Mouse (Mus musculus) liver, postnatal 0 days (tissue): ENCODE data around the gene Slc15a1. TPM values are rescaled to one million over a fixed set of nuclear protein-coding genes. Genes with fewer than 3 reads are reported as not detected.

Experiments
- ATAC-seq: fragments of 200-750 bp; cut with Nextera tagmentation; 2 replicates; pipeline ENCODE4 v1.8.0; 2017; ENCODE audit warnings: mild to moderate bottlenecking, moderate library complexity
- DNase-seq: peaks from one replicate; pipeline ENCODE4 v3.0.0-alpha.2; 2016
- H3K27ac ChIP-seq: fragments of 300-500 bp; sonication (generic); 2 replicates; pipeline ENCODE4 v1.5.1; 2014; ENCODE audit warnings: antibody characterized with exemption, moderate library complexity, mild to moderate bottlenecking, low read depth
- H3K27me3 ChIP-seq: fragments of 300-500 bp; sonication (generic); 2 replicates; pipeline ENCODE4 v1.6.1; 2014; ENCODE audit warnings: low read length, control low read depth, mixed read lengths; ENCODE audit not compliant: insufficient read depth
- H3K36me3 ChIP-seq: fragments of 300-500 bp; sonication (generic); replicated peaks from 2 replicates; pipeline ENCODE4 v1.6.1; 2014; ENCODE audit warnings: mild to moderate bottlenecking, control low read depth, low read length, moderate library complexity, mixed read lengths; ENCODE audit not compliant: insufficient read depth
- H3K4me1 ChIP-seq: fragments of 300-500 bp; sonication (generic); 2 replicates; pipeline ENCODE4 v1.6.1; 2014; ENCODE audit warnings: antibody characterized with exemption, mild to moderate bottlenecking, control low read depth; ENCODE audit not compliant: insufficient read depth
- H3K4me2 ChIP-seq: fragments of 300-500 bp; sonication (generic); 2 replicates; pipeline ENCODE4 v1.6.1; 2014; ENCODE audit warnings: low read depth, mild to moderate bottlenecking, low read length, moderate library complexity, mixed read lengths
- H3K4me3 ChIP-seq: fragments of 300-500 bp; sonication (generic); 2 replicates; pipeline ENCODE4 v1.5.1; 2014; ENCODE audit warnings: low read depth, low read length
- H3K9ac ChIP-seq: fragments of 300-500 bp; sonication (generic); replicated peaks from 2 replicates; pipeline ENCODE4 v1.6.1; 2014; ENCODE audit warnings: mild to moderate bottlenecking, moderate library complexity
- H3K9me3 ChIP-seq: fragments of 300-500 bp; sonication (generic); 2 replicates; pipeline ENCODE4 v1.6.1; 2016; ENCODE audit warnings: mild to moderate bottlenecking, control low read depth, low read length, mixed read lengths
- CTCF ChIP-seq: sonication (generic); IDR thresholded peaks from 2 replicates; pipeline ENCODE4 v1.5.1; 2016; ENCODE audit warnings: antibody characterized with exemption, low read depth
- EP300 ChIP-seq: IDR thresholded peaks from 2 replicates; pipeline ENCODE4 v1.6.1; 2016; ENCODE audit warnings: antibody characterized with exemption, low read depth, mild to moderate bottlenecking
- WGBS: fragments of 180-500 bp; shearing (Covaris S2); extraction: QIAGEN DNeasy Blood & Tissue Kit; methylation state at CpG from one replicate; pipeline ENCODE4 v1.1.7; 2014; ENCODE audit not compliant: insufficient replicate concordance; 5-methylcytosine and 5-hydroxymethylcytosine counted together
- polyA plus RNA-seq: library from polyadenylated mRNA; unstranded; fragments of >200 nt; fragmentation: Nextera tagmentation; extraction: Ambion mirVana; gene quantifications from 2 replicates; pipeline ENCODE4 v1.2.1, GENCODE M21; 2015

Gene Slc15a1
- not detected in 2 replicates for polyA plus RNA-seq

GRCm38 (mm10) chr14:121504781-121505484 lies at the start of gene Slc15a1:
TSS of gene Slc15a1 (minus strand) at chr14:121505252.
- DNase-seq = peak; percentile 21
- Histone ChIP-seq H3K4me1 (peaks cover 4% of the 10 kb centered on the region; the same call in 1 of the 2 replicates), H3K9me3 (no peaks in the 10 kb centered on the region), H3K4me3 (no peak within 1 kb of the TSS), H3K9ac (no peak within 1 kb of the TSS), H3K27me3 (peaks cover 16% of the 10 kb centered on the region), H3K36me3 (no peaks in the 10 kb centered on the region), H3K4me2 (peak within 1 kb of the TSS; percentile 57), H3K27ac (no peak within 1 kb of the TSS)
- WGBS = 13% methylated on average over 33 of the region's 33 CpGs
- TF ChIP-seq EP300 (no peak), CTCF (no peak)
- ATAC-seq = no peak

GRCm38 (mm10) chr14:121553785-121554184 lies 48.7 kb upstream of the Slc15a1 start:
- H3K9ac ChIP-seq = no peak overlapping the region
- TF ChIP-seq EP300 (no peak), CTCF (no peak)
- DNase-seq (no peak), ATAC-seq (no peak)
- H3K4me3 ChIP-seq = no peak overlapping the region
- no peak overlapping the region for H3K27ac ChIP-seq
- H3K27me3 ChIP-seq = no peaks in the 10 kb centered on the region
- H3K9me3 ChIP-seq = no peaks in the 10 kb centered on the region
- no peaks in the 10 kb centered on the region for H3K4me1 ChIP-seq
- no peak overlapping the region for H3K4me2 ChIP-seq
- 0 out of 2 replicates have a peak, but pooled peaks cover 4% of the 10 kb centered on the region for H3K36me3 ChIP-seq

- TF ChIP-seq EP300 (no peak), CTCF (no peak)
- ATAC-seq = no peak
- WGBS = 64% methylated on average over 5 of the region's 5 CpGs
- Histone ChIP-seq H3K9ac (no peak overlapping the region), H3K27me3 (no peaks in the 10 kb centered on the region), H3K9me3 (no peaks in the 10 kb centered on the region), H3K4me3 (no peak overlapping the region), H3K4me1 (no peaks in the 10 kb centered on the region), H3K27ac (no peak overlapping the region), H3K36me3 (0 out of 2 replicates have a peak, but pooled peaks cover 4% of the 10 kb centered on the region), H3K4me2 (no peak overlapping the region)
- no peak for DNase-seq
Observed at GRCm38 (mm10) chr14:121552586-121552985, 47.5 kb upstream of the Slc15a1 start.

- no peaks in the 10 kb centered on the region for H3K9me3 ChIP-seq
- H3K36me3 ChIP-seq = 0 out of 2 replicates have a peak, but pooled peaks cover 3% of the 10 kb centered on the region
- ATAC-seq (no peak), DNase-seq (no peak)
- TF ChIP-seq EP300 = no peak
- TF ChIP-seq CTCF = no peak
- no peak overlapping the region for H3K9ac ChIP-seq
- peaks cover 6% of the 10 kb centered on the region; the same call in 1 of the 2 replicates for H3K4me1 ChIP-seq
- H3K4me3 ChIP-seq = no peak overlapping the region
- H3K27ac ChIP-seq = no peak overlapping the region
- H3K27me3 ChIP-seq = no peaks in the 10 kb centered on the region
- no peak overlapping the region for H3K4me2 ChIP-seq
- 64% methylated on average over 6 of the region's 6 CpGs for WGBS
Observed at GRCm38 (mm10) chr14:121549834-121550233, 44.8 kb upstream of the Slc15a1 start.

- H3K9ac ChIP-seq = no peak overlapping the region
- no peak overlapping the region for H3K4me2 ChIP-seq
- H3K36me3 ChIP-seq = no peaks in the 10 kb centered on the region; the same call in 1 of the 2 replicates
- H3K9me3 ChIP-seq = no peaks in the 10 kb centered on the region
- WGBS = 61% methylated on average over 7 of the region's 7 CpGs
- no peaks in the 10 kb centered on the region for H3K27me3 ChIP-seq
- H3K4me3 ChIP-seq = no peak overlapping the region
- peaks cover 6% of the 10 kb centered on the region; the same call in 1 of the 2 replicates for H3K4me1 ChIP-seq
- ATAC-seq (no peak), DNase-seq (no peak)
- no peak overlapping the region for H3K27ac ChIP-seq
- TF ChIP-seq EP300 = no peak
- TF ChIP-seq CTCF = no peak
Observed at GRCm38 (mm10) chr14:121547745-121548144, 42.7 kb upstream of the Slc15a1 start.

- no peak for TF ChIP-seq EP300
- no peak for TF ChIP-seq CTCF
- Histone ChIP-seq H3K9me3 (no peaks in the 10 kb centered on the region), H3K4me1 (peaks cover 6% of the 10 kb centered on the region; the same call in 1 of the 2 replicates), H3K36me3 (no peaks in the 10 kb centered on the region; the same call in 1 of the 2 replicates), H3K27me3 (no peaks in the 10 kb centered on the region), H3K27ac (no peak overlapping the region), H3K9ac (no peak overlapping the region), H3K4me3 (no peak overlapping the region), H3K4me2 (no peak overlapping the region)
- ATAC-seq (peak; percentile 76), DNase-seq (no peak)
- WGBS = 67% methylated on average over 5 of the region's 5 CpGs
Observed at GRCm38 (mm10) chr14:121546621-121547020, 41.6 kb upstream of the Slc15a1 start.
